Mouse (Mus musculus): ENCODE results near the gene Hoxa11.

- TF ChIP-seq CTCF (IDR thresholded peaks at IDR 0.05) = peak; percentile 8; the same call in 1 of the 2 replicates
- no peak for TF ChIP-seq EP300 (IDR thresholded peaks at IDR 0.05)
Observed at GRCm38 (mm10) chr6:52232568-52232965, 13.0 kb downstream of the Hoxa11 start.
